Mouse (Mus musculus) forebrain, embryonic 16.5 days (tissue): ENCODE measurements around the gene Sept10. TPM values are rescaled to one million over a fixed set of nuclear protein-coding genes. Genes with fewer than 3 reads are reported as not detected.
A peak's percentile ranks its signal among the peaks of the same experiment; 100 is the strongest.

ENCODE experiments used
- ATAC-seq: fragments of 200-750 bp; cut with Nextera tagmentation; 2 replicates; pipeline ENCODE4 v1.8.0; 2017; ENCODE audit warnings: mild to moderate bottlenecking, moderate library complexity
- H3K27ac ChIP-seq: fragments of 300-500 bp; sonication (generic); 2 replicates; pipeline ENCODE4 v1.5.1; 2014; ENCODE audit warnings: low read length, control low read depth
- H3K27me3 ChIP-seq: fragments of 300-500 bp; sonication (generic); replicated peaks from 2 replicates; pipeline ENCODE4 v1.6.1; 2014; ENCODE audit warnings: low read length; ENCODE audit not compliant: control insufficient read depth, insufficient read depth
- H3K36me3 ChIP-seq: fragments of 300-500 bp; sonication (generic); 2 replicates; pipeline ENCODE4 v1.6.1; 2014; ENCODE audit not compliant: control insufficient read depth, insufficient read depth
- H3K4me1 ChIP-seq: fragments of 300-500 bp; sonication (generic); replicated peaks from 2 replicates; pipeline ENCODE4 v1.6.1; 2014; ENCODE audit warnings: low read length; ENCODE audit not compliant: control insufficient read depth, insufficient read depth
- H3K4me2 ChIP-seq: fragments of 300-500 bp; sonication (generic); 2 replicates; pipeline ENCODE4 v1.6.1; 2014; ENCODE audit warnings: mild to moderate bottlenecking, low read length, control low read depth
- H3K4me3 ChIP-seq: fragments of 300-500 bp; sonication (generic); replicated peaks from 2 replicates; pipeline ENCODE4 v1.5.1; 2014; ENCODE audit warnings: mild to moderate bottlenecking, low read length, control low read depth
- H3K9ac ChIP-seq: fragments of 300-500 bp; sonication (generic); replicated peaks from 2 replicates; pipeline ENCODE4 v1.6.1; 2014; ENCODE audit warnings: low read depth, low read length, control low read depth
- H3K9me3 ChIP-seq: fragments of 300-500 bp; sonication (generic); 2 replicates; pipeline ENCODE4 v1.6.1; 2016; ENCODE audit warnings: low read length; ENCODE audit not compliant: control insufficient read depth
- WGBS: fragments of 180-500 bp; shearing (Covaris S2); extraction: QIAGEN DNeasy Blood & Tissue Kit; methylation state at CpG from one replicate; pipeline ENCODE4 v1.1.7; 2014; 5-methylcytosine and 5-hydroxymethylcytosine counted together
- polyA plus RNA-seq: library from polyadenylated mRNA; unstranded; fragments of >200 nt; fragmentation: Nextera tagmentation; extraction: Ambion mirVana; gene quantifications from 2 replicates; pipeline ENCODE4 v1.2.1, GENCODE M21; 2015

The Sept10 gene
- polyA plus RNA-seq, 1 experiment from 2014 or later, result 21.7 TPM

- Histone ChIP-seq H3K36me3 (no peaks in the 10 kb centered on the region), H3K27me3 (no peaks in the 10 kb centered on the region), H3K9ac (no peak overlapping the region), H3K4me3 (no peak overlapping the region), H3K4me2 (no peak overlapping the region), H3K4me1 (no peaks in the 10 kb centered on the region), H3K27ac (no peak overlapping the region), H3K9me3 (no peaks in the 10 kb centered on the region)
- ATAC-seq, result no peak
- 73% methylated on average over 3 of the region's 3 CpGs for WGBS
Observed at GRCm38 (mm10) chr10:59158627-59159026, 63.0 kb downstream of the Sept10 start.

GRCm38 (mm10) chr10:59152544-59153081 is 69.0 kb downstream of the Sept10 start:
- ATAC-seq, result no peak
- 77% methylated on average over 5 of the region's 5 CpGs for WGBS
- no peak overlapping the region for H3K27ac ChIP-seq
- no peak overlapping the region for H3K4me2 ChIP-seq
- H3K27me3 ChIP-seq, result no peaks in the 10 kb centered on the region
- no peak overlapping the region for H3K4me3 ChIP-seq
- H3K4me1 ChIP-seq, result peaks cover 4% of the 10 kb centered on the region; the same call in 1 of the 2 replicates
- H3K36me3 ChIP-seq, result no peaks in the 10 kb centered on the region
- H3K9me3 ChIP-seq, result no peaks in the 10 kb centered on the region
- H3K9ac ChIP-seq, result no peak overlapping the region

GRCm38 (mm10) chr10:59150938-59151657 is 70.5 kb downstream of the Sept10 start:
- Histone ChIP-seq H3K27me3 (no peaks in the 10 kb centered on the region), H3K9me3 (no peaks in the 10 kb centered on the region), H3K4me2 (no peak overlapping the region), H3K4me1 (peaks cover 4% of the 10 kb centered on the region; the same call in 1 of the 2 replicates), H3K9ac (no peak overlapping the region), H3K27ac (no peak overlapping the region), H3K4me3 (no peak overlapping the region), H3K36me3 (no peaks in the 10 kb centered on the region)
- no peak for ATAC-seq
- WGBS, result 91% methylated on average over 10 of the region's 10 CpGs

GRCm38 (mm10) chr10:59149956-59150383 is 71.7 kb downstream of the Sept10 start:
- no peak overlapping the region for H3K4me2 ChIP-seq
- no peak overlapping the region for H3K9ac ChIP-seq
- H3K36me3 ChIP-seq, result no peaks in the 10 kb centered on the region
- ATAC-seq, result peak; percentile 86
- peaks cover 4% of the 10 kb centered on the region; the same call in 1 of the 2 replicates for H3K4me1 ChIP-seq
- H3K27me3 ChIP-seq, result no peaks in the 10 kb centered on the region
- H3K4me3 ChIP-seq, result no peak overlapping the region
- H3K9me3 ChIP-seq, result no peaks in the 10 kb centered on the region
- WGBS, result 12% methylated on average over 8 of the region's 8 CpGs
- H3K27ac ChIP-seq, result no peak overlapping the region

GRCm38 (mm10) chr10:59133478-59134009 is 88.1 kb downstream of the Sept10 start:
- no peaks in the 10 kb centered on the region for H3K27me3 ChIP-seq
- no peak overlapping the region for H3K4me3 ChIP-seq
- no peak overlapping the region for H3K9ac ChIP-seq
- H3K36me3 ChIP-seq, result peaks cover 7% of the 10 kb centered on the region
- peak; percentile 69 for ATAC-seq
- 16% methylated on average over 8 of the region's 8 CpGs for WGBS
- H3K4me2 ChIP-seq, result no peak overlapping the region
- peaks cover 9% of the 10 kb centered on the region for H3K4me1 ChIP-seq
- H3K27ac ChIP-seq, result peak overlapping the region; percentile 41; the same call in 1 of the 2 replicates
- no peaks in the 10 kb centered on the region for H3K9me3 ChIP-seq

GRCm38 (mm10) chr10:59131926-59132628 is 89.6 kb downstream of the Sept10 start:
- no peak overlapping the region for H3K9ac ChIP-seq
- no peak overlapping the region for H3K4me2 ChIP-seq
- H3K4me1 ChIP-seq, result peaks cover 10% of the 10 kb centered on the region
- H3K4me3 ChIP-seq, result no peak overlapping the region
- peaks cover 7% of the 10 kb centered on the region for H3K36me3 ChIP-seq
- H3K27ac ChIP-seq, result no peak overlapping the region
- 87% methylated on average over 20 of the region's 20 CpGs for WGBS
- no peaks in the 10 kb centered on the region for H3K9me3 ChIP-seq
- H3K27me3 ChIP-seq, result no peaks in the 10 kb centered on the region
- no peak for ATAC-seq

GRCm38 (mm10) chr10:59127637-59128036 is 94.0 kb downstream of the Sept10 start:
- peak; percentile 47; the same call in 1 of the 2 replicates for ATAC-seq

GRCm38 (mm10) chr10:59125497-59125896 is 96.2 kb downstream of the Sept10 start:
- Histone ChIP-seq H3K9me3 (no peaks in the 10 kb centered on the region), H3K27ac (no peak overlapping the region), H3K9ac (no peak overlapping the region), H3K36me3 (no peaks in the 10 kb centered on the region), H3K4me1 (0 out of 2 replicates have a peak, but pooled peaks cover 2% of the 10 kb centered on the region), H3K4me2 (no peak overlapping the region), H3K4me3 (no peak overlapping the region), H3K27me3 (no peaks in the 10 kb centered on the region)
- no peak for ATAC-seq
- 98% methylated on average over 2 of the region's 2 CpGs for WGBS

More at GRCm38 (mm10) chr10:59127637-59128036, 94.0 kb downstream of the Sept10 start:
- Histone ChIP-seq H3K27ac (no peak overlapping the region), H3K4me3 (no peak overlapping the region), H3K9ac (no peak overlapping the region), H3K4me1 (0 out of 2 replicates have a peak, but pooled peaks cover 2% of the 10 kb centered on the region), H3K36me3 (no peaks in the 10 kb centered on the region; the same call in 1 of the 2 replicates), H3K4me2 (no peak overlapping the region), H3K9me3 (no peaks in the 10 kb centered on the region), H3K27me3 (no peaks in the 10 kb centered on the region)
- 62% methylated on average over 6 of the region's 6 CpGs for WGBS

- Histone ChIP-seq H3K4me1 (peaks cover 2% of the 10 kb centered on the region; the same call in 1 of the 2 replicates), H3K36me3 (no peaks in the 10 kb centered on the region), H3K27ac (no peak overlapping the region), H3K9ac (no peak overlapping the region), H3K27me3 (no peaks in the 10 kb centered on the region), H3K9me3 (no peaks in the 10 kb centered on the region), H3K4me3 (no peak overlapping the region), H3K4me2 (no peak overlapping the region)
- WGBS, result 93% methylated on average over 2 of the region's 2 CpGs
- no peak for ATAC-seq
Observed at GRCm38 (mm10) chr10:59119811-59120210, 101.8 kb downstream of the Sept10 start.
